Mouse (Mus musculus) testis, adult 2 months (tissue): ENCODE data around the gene Krtap1-5. TPM values are rescaled to one million over a fixed set of nuclear protein-coding genes. Genes with fewer than 3 reads are reported as not detected.

Experiments
- H3K27ac ChIP-seq: fragments of 200-500 bp; 2 replicates; pipeline ENCODE4 v1.5.1; 2012; ENCODE audit warnings: low read depth, low read length; ENCODE audit not compliant: control insufficient read depth, insufficient read depth
- H3K27me3 ChIP-seq: fragments of 200-500 bp; 2 replicates; pipeline ENCODE4 v1.6.1; 2012; ENCODE audit warnings: mild to moderate bottlenecking, low read length, moderate library complexity; ENCODE audit not compliant: control insufficient read depth, insufficient read depth
- H3K36me3 ChIP-seq: fragments of 200-500 bp; 2 replicates; pipeline ENCODE4 v1.6.1; 2012; ENCODE audit warnings: mild to moderate bottlenecking, low read length; ENCODE audit not compliant: control insufficient read depth, insufficient read depth
- H3K4me1 ChIP-seq: fragments of 200-500 bp; 2 replicates; pipeline ENCODE4 v1.6.1; 2012; ENCODE audit warnings: low read length; ENCODE audit not compliant: control insufficient read depth, insufficient read depth
- H3K4me3 ChIP-seq: fragments of 200-500 bp; 2 replicates; pipeline ENCODE4 v1.5.1; 2012; ENCODE audit warnings: low read depth, mild to moderate bottlenecking, low read length, moderate library complexity, mixed read lengths; ENCODE audit not compliant: control insufficient read depth
- CTCF ChIP-seq: fragments of 200-500 bp; IDR thresholded peaks from 2 replicates; pipeline ENCODE4 v1.5.1; 2012; ENCODE audit warnings: low read depth, mild to moderate bottlenecking, inconsistent platforms, low read length, moderate library complexity; ENCODE audit not compliant: control insufficient read depth, insufficient read depth, insufficient replicate concordance
- POLR2A ChIP-seq: fragments of 200-500 bp; IDR thresholded peaks from 2 replicates; pipeline ENCODE4 v1.6.1; 2012; ENCODE audit warnings: low read depth, mild to moderate bottlenecking, inconsistent platforms, low read length, moderate library complexity; ENCODE audit not compliant: control insufficient read depth
- polyA plus RNA-seq: library from polyadenylated mRNA; depleted of rRNA; stranded (reverse); fragments of >200 nt; gene quantifications from 2 replicates; pipeline ENCODE4 v1.2.3, GENCODE M21; 2012; rRNA removed

Krtap1-5 gene
- polyA plus RNA-seq, 1 experiment: not detected

- TF ChIP-seq CTCF: no peak
- TF ChIP-seq POLR2A: no peak
- Histone ChIP-seq H3K4me1 (no peaks in the 10 kb centered on the region), H3K36me3 (no peaks in the 10 kb centered on the region), H3K4me3 (no peak within 1 kb of the TSS), H3K27ac (no peak within 1 kb of the TSS), H3K27me3 (no peaks in the 10 kb centered on the region)
These were observed 21.4 kb downstream of the Krtap1-5 start, which contains the start of gene Gm11939 for GRCm38 (mm10) chr11:99559366-99559765. Gene Gm11939, minus strand, starts transcription at chr11:99559466.

DNA sequence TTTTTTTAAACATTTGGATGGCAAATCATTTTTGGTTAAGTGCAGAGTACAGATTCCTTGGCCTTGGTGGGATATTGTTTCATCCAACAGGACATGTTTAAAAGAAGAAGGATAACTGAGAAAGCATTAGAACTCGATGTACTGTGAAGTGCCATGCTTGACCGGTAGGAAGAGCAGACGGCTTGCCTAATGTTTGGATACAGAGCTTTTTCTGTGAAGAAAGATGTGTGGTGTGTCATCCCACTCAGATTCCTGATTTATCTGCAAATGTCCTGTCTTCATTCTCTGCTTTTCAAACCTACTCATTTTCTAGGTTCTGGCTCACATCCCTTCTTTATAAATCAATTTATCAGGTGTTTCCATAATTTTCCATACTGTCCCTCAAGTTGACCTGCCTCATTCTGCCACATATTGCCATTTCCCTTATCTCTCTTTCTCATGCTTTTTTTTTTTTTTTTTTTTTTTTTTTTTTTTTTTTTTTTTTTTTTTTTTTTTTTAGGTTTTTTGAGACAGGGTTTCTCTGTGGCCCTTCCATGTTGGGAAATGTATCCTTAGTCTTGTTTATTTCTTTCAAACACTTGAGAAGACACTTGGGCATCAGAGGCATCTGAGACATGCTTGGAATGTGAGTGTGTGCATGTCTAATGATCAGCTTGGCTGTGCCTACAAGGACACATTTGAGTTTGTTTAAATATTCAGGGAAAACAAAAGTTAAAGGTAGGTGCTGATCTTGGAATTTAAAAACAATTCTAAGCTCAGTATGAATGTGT, 22.7 kb downstream of the Krtap1-5 start:
- no peak for TF ChIP-seq POLR2A
- Histone ChIP-seq H3K4me3 (no peak overlapping the region), H3K27me3 (no peaks in the 10 kb centered on the region), H3K27ac (no peak overlapping the region), H3K36me3 (no peaks in the 10 kb centered on the region), H3K4me1 (no peaks in the 10 kb centered on the region)

- no peak for TF ChIP-seq CTCF
- no peak for TF ChIP-seq POLR2A
- Histone ChIP-seq H3K4me1 (no peaks in the 10 kb centered on the region), H3K36me3 (no peaks in the 10 kb centered on the region), H3K27ac (no peak within 1 kb of the TSS), H3K27me3 (no peaks in the 10 kb centered on the region), H3K4me3 (no peak within 1 kb of the TSS)
These were observed 24.1 kb downstream of the Krtap1-5 start, which contains the start of gene Krtap3-2 for GRCm38 (mm10) chr11:99556753-99557152. Gene Krtap3-2, minus strand, starts transcription at chr11:99556853.

DNA sequence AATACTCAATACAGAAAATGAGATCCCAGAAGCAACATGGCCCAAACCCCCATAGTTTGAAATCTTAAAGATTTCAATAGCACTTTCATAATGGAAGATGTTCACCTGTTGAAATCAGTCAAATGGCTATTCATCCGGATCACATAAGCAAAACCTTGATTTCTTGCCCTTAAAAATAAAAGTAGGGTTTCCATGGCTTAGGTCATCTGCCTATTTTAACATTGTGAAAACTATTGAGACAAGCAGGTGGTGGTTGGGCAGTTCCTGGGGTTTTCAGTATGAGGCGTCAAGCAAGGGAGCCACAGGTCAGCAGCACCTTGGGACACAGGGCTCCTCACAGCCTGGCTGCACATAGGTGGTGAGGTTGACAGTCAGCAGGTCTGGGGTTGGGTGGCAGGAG, 24.6 kb downstream of the Krtap1-5 start:
- no peaks in the 10 kb centered on the region for H3K27me3 ChIP-seq
- H3K27ac ChIP-seq: no peak overlapping the region
- no peaks in the 10 kb centered on the region for H3K36me3 ChIP-seq
- TF ChIP-seq POLR2A (no peak), CTCF (no peak)
- no peaks in the 10 kb centered on the region for H3K4me1 ChIP-seq
- H3K4me3 ChIP-seq: no peak overlapping the region

DNA sequence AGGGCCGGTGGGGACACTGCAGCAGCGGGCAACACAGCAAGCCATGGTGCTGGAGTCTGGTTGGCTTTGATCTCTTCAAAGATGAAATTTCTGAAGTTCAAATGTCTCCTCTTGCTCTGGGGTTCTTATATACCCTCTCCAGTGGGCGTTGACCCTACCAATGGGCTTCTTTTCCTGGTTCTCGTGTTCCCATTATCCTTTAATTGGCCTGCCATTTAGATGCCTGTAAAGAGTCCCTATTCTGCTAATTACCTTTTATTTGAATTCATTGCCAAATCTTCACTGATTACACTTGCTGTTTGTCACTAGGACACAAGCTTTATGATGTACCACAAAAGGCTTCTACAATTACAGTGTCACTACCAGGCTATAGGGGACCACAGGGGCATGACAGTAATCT, 30.1 kb downstream of the Krtap1-5 start, which contains the start of gene Krtap3-3:
Gene Krtap3-3, minus strand, starts transcription at position 101 of the 400 bp plus-strand sequence.
- no peak for TF ChIP-seq POLR2A
- TF ChIP-seq CTCF: no peak
- Histone ChIP-seq H3K27me3 (no peaks in the 10 kb centered on the region), H3K27ac (no peak within 1 kb of the TSS), H3K4me3 (no peak within 1 kb of the TSS), H3K4me1 (no peaks in the 10 kb centered on the region), H3K36me3 (no peaks in the 10 kb centered on the region)

- no peaks in the 10 kb centered on the region for H3K36me3 ChIP-seq
- H3K4me1 ChIP-seq: no peaks in the 10 kb centered on the region
- no peaks in the 10 kb centered on the region for H3K27me3 ChIP-seq
- no peak overlapping the region for H3K4me3 ChIP-seq
- no peak overlapping the region for H3K27ac ChIP-seq
- no peak for TF ChIP-seq POLR2A
- no peak for TF ChIP-seq CTCF
These were observed 32.9 kb downstream of the Krtap1-5 start for GRCm38 (mm10) chr11:99547892-99548291.

DNA sequence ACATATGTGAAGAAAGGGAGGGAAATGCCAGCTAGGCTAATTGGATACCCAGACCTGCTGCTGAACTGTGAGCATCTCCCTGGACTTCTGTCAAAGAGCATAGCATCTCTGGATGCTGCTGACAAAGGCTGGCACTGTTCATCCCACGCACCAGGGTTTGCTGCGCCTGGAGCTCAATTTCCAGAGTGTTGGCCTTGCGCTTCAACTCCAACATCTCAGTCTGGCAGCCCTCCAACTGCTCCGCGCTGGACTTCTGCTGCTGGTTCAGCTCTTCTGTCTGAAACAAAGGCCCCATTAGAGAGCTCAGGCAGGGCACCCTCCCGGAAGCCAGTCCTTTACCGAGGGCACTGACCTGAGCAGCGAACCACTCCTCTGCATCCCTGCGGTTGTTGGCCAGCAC, 41.1 kb downstream of the Krtap1-5 start:
- no peaks in the 10 kb centered on the region for H3K4me1 ChIP-seq
- no peak overlapping the region for H3K4me3 ChIP-seq
- H3K27ac ChIP-seq: no peak overlapping the region
- TF ChIP-seq POLR2A: no peak
- TF ChIP-seq CTCF: no peak
- H3K36me3 ChIP-seq: no peaks in the 10 kb centered on the region
- no peaks in the 10 kb centered on the region for H3K27me3 ChIP-seq

Other genes starting within 250 kb of the Krtap1-5 start
- gene Krt26, start 243.1 kb downstream of the Krtap1-5 start, polyA plus RNA-seq: 0.05 and 0.12 TPM in 2 replicates
- not detected in 2 replicates for gene Krt27, start 229.9 kb downstream of the Krtap1-5 start, polyA plus RNA-seq
- 0.11 and 0.25 TPM in 2 replicates for gene Krt28, start 206.1 kb downstream of the Krtap1-5 start, polyA plus RNA-seq
- 1.8 TPM in 2 replicates for gene Krt10, start 191.7 kb downstream of the Krtap1-5 start, polyA plus RNA-seq
- gene Krt12, start 158.8 kb downstream of the Krtap1-5 start, polyA plus RNA-seq: 0.07 TPM in 1 of 2 replicates, not detected in the other
- gene Krt20, start 142.9 kb downstream of the Krtap1-5 start, polyA plus RNA-seq: 0.06 and 0.14 TPM in 2 replicates
- 0.24 and 0.53 TPM in 2 replicates for gene Krt23, start 87.9 kb downstream of the Krtap1-5 start, polyA plus RNA-seq
- gene Krt39, start 59.7 kb downstream of the Krtap1-5 start, polyA plus RNA-seq: 0.22 and 0.26 TPM in 2 replicates
- gene Krt40, start 37.9 kb downstream of the Krtap1-5 start, polyA plus RNA-seq: not detected in 2 replicates
- not detected in 2 replicates for gene Krtap3-3, start 30.2 kb downstream of the Krtap1-5 start, polyA plus RNA-seq
- not detected in 2 replicates for gene Krtap3-2, start 24.2 kb downstream of the Krtap1-5 start, polyA plus RNA-seq
- gene Gm11939, start 21.6 kb downstream of the Krtap1-5 start, polyA plus RNA-seq: not detected in 2 replicates
- 0.48 TPM in 1 of 2 replicates, not detected in the other for gene Krtap3-1, start 14.4 kb downstream of the Krtap1-5 start, polyA plus RNA-seq
- not detected in 2 replicates for gene Krtap1-4, start 2.6 kb upstream of the Krtap1-5 start, polyA plus RNA-seq
- gene Krtap1-3, start 10.3 kb upstream of the Krtap1-5 start, polyA plus RNA-seq: 0.12 TPM in 1 of 2 replicates, not detected in the other
- not detected in 2 replicates for gene Krtap9-3, start 17.1 kb upstream of the Krtap1-5 start, polyA plus RNA-seq
- gene Gm11938, start 22.3 kb upstream of the Krtap1-5 start, polyA plus RNA-seq: not detected in 2 replicates
- gene Gm11937, start 29.2 kb upstream of the Krtap1-5 start, polyA plus RNA-seq: not detected in 2 replicates
- gene Krtap2-4, start 33.8 kb upstream of the Krtap1-5 start, polyA plus RNA-seq: 0.13 and 0.26 TPM in 2 replicates
- not detected in 2 replicates for gene Gm11562, start 39.4 kb upstream of the Krtap1-5 start, polyA plus RNA-seq
- not detected in 2 replicates for gene Krtap4-1, start 47.2 kb upstream of the Krtap1-5 start, polyA plus RNA-seq
- not detected in 2 replicates for gene Krtap4-2, start 54.1 kb upstream of the Krtap1-5 start, polyA plus RNA-seq
- not detected in 2 replicates for gene Krtap4-7, start 63.1 kb upstream of the Krtap1-5 start, polyA plus RNA-seq
- not detected in 2 replicates for gene Gm11555, start 69.2 kb upstream of the Krtap1-5 start, polyA plus RNA-seq
- not detected in 2 replicates for gene Gm11563, start 77.9 kb upstream of the Krtap1-5 start, polyA plus RNA-seq
- 0.15 TPM in 1 of 2 replicates, not detected in the other for gene Krtap4-6, start 84.9 kb upstream of the Krtap1-5 start, polyA plus RNA-seq
- not detected in 2 replicates for gene Gm14190, start 109.7 kb upstream of the Krtap1-5 start, polyA plus RNA-seq
- not detected in 2 replicates for gene Gm14180, start 153.3 kb upstream of the Krtap1-5 start, polyA plus RNA-seq
- not detected in 2 replicates for gene Gm11595, start 191.9 kb upstream of the Krtap1-5 start, polyA plus RNA-seq
- not detected in 2 replicates for gene Krtap4-8, start 199.7 kb upstream of the Krtap1-5 start, polyA plus RNA-seq
- not detected in 2 replicates for gene Krtap4-9, start 204.2 kb upstream of the Krtap1-5 start, polyA plus RNA-seq
- not detected in 2 replicates for gene Gm11596, start 212.5 kb upstream of the Krtap1-5 start, polyA plus RNA-seq
- not detected in 2 replicates for gene Gm11569, start 217.9 kb upstream of the Krtap1-5 start, polyA plus RNA-seq
- gene Gm11554, start 223.4 kb upstream of the Krtap1-5 start, polyA plus RNA-seq: not detected in 2 replicates
- gene Krtap4-13, start 228.9 kb upstream of the Krtap1-5 start, polyA plus RNA-seq: 0.14 and 0.28 TPM in 2 replicates
- 0.22 and 0.34 TPM in 2 replicates for gene Gm11564, start 234.7 kb upstream of the Krtap1-5 start, polyA plus RNA-seq